Mouse (Mus musculus): Measurements from ENCODE around the gene Gtpbp1.

- TF ChIP-seq CTCF (IDR thresholded peaks at IDR 0.05; ENCODE audit: extremely low read depth, insufficient read length, insufficient replicate concordance, low read depth, low read length) = no peak
- TF ChIP-seq POLR2A (IDR thresholded peaks at IDR 0.05; ENCODE audit: low read depth, low read length) = no peak
These were observed 72.4 kb downstream of the Gtpbp1 start for GRCm38 (mm10) chr15:79763001-79763400.

All from small intestine, adult 2 months (tissue).